Mouse (Mus musculus): ENCODE measurements around the gene Lmnb2.

- TF ChIP-seq CTCF (IDR thresholded peaks at IDR 0.05; ENCODE audit: low read depth, low read length): no peak
- TF ChIP-seq GATA1 (IDR thresholded peaks at IDR 0.05; ENCODE audit: borderline replicate concordance, low read length): no peak
- no peak for TF ChIP-seq POLR2AphosphoS5 (IDR thresholded peaks at IDR 0.05; ENCODE audit: insufficient replicate concordance, low read depth, low read length)
- TF ChIP-seq TAL1 (conservative IDR thresholded peaks at IDR 0.05; ENCODE audit: low read depth, low read length): no peak
These were observed 2.8 kb downstream of the Lmnb2 start for GRCm38 (mm10) chr10:80915260-80915659.

Data from G1E (cell line).